15 mouse cellular contexts compared by ENCODE assay signal in genomic region chr15:56451881-56452280, GRCm38 (mm10).
DNase-seq lines count a peak whose midpoint lies in the region; ATAC-seq lines count a peak whose summit lies in the region.
"Had no signal": no experiment of that assay in that cellular context is flagged by ENCODE, and none has a peak within 500 bp of the region (broad histone marks: within the 10 kb centered on the region; RNA-seq: fewer than 3 reads in every experiment).

No protein-coding gene starts in this region.

- no peak overlapping the region for H3K4me3 ChIP-seq in midbrain, embryonic 11.5 days (ENCODE audit: low read depth, low read length)
- no peak overlapping the region for H3K4me3 ChIP-seq in midbrain, embryonic 14.5 days (replicated peaks; ENCODE audit: low read depth, low read length)
- H3K4me3 ChIP-seq: heart, embryonic 12.5 days had no signal

- no peaks in the 10 kb centered on the region for H3K9me3 ChIP-seq in midbrain, embryonic 11.5 days (ENCODE audit: control insufficient read depth, low read length)
- no peaks in the 10 kb centered on the region for H3K9me3 ChIP-seq in midbrain, embryonic 14.5 days (ENCODE audit: control insufficient read depth, low read length)
- H3K9me3 ChIP-seq: heart, embryonic 12.5 days had no signal

- no peaks in the 10 kb centered on the region for H3K4me1 ChIP-seq in midbrain, embryonic 11.5 days (ENCODE audit: control insufficient read depth, insufficient read depth, low read length)
- H3K4me1 ChIP-seq in midbrain, embryonic 14.5 days (ENCODE audit: control insufficient read depth, insufficient read depth, low read length): no peaks in the 10 kb centered on the region
- H3K4me1 ChIP-seq: heart, embryonic 12.5 days had no signal

- intact Hi-C loops in gastrocnemius, postnatal 14 days (cut with DNase I; ENCODE audit: low total_unique reads): no loop called here

- H3K9ac ChIP-seq in midbrain, embryonic 11.5 days (ENCODE audit: low read length): no peak overlapping the region
- no peak overlapping the region for H3K9ac ChIP-seq in midbrain, embryonic 14.5 days (replicated peaks; ENCODE audit: low read length)
- H3K9ac ChIP-seq: heart, embryonic 12.5 days had no signal

- 87% methylated on average over 4 of the region's 4 CpGs for WGBS in midbrain, embryonic 11.5 days
- 79% methylated on average over 4 of the region's 4 CpGs for WGBS in midbrain, embryonic 14.5 days

- peak; percentile 1 to 6 for DNase-seq in frontal cortex, adult 2 months (ENCODE audit: extremely low spot score in 1 of 2, low spot score in 1 of 2)
- DNase-seq in frontal cortex, postnatal 25 days (ENCODE audit: low spot score in 2 of 2): no peak
- DNase-seq in midbrain, embryonic 11.5 days (ENCODE audit: low spot score, missing footprints): peak; percentile 28
- no peak for DNase-seq in midbrain, embryonic 14.5 days
- DNase-seq in layer of hippocampus, adult 8-10 months (ENCODE audit: low spot score in 2 of 2): peak; percentile 2 to 5
- peak; percentile 38 for DNase-seq in lung, postnatal 25 days (ENCODE audit: low spot score)
- DNase-seq in thymus, postnatal 14 days: no peak
- no peak for DNase-seq in gastrocnemius, postnatal 14 days
- DNase-seq: adrenal gland, postnatal 10 days; heart, postnatal 4 days; liver; thymus, postnatal 25 days had no signal

- no peaks in the 10 kb centered on the region for H3K36me3 ChIP-seq in midbrain, embryonic 11.5 days (ENCODE audit: control insufficient read depth, insufficient read depth, low read length)
- no peaks in the 10 kb centered on the region for H3K36me3 ChIP-seq in midbrain, embryonic 14.5 days (ENCODE audit: control insufficient read depth, insufficient read depth, low read length)
- H3K36me3 ChIP-seq: heart, embryonic 12.5 days had no signal

- no peak overlapping the region for H3K27ac ChIP-seq in midbrain, embryonic 11.5 days (ENCODE audit: low read depth, low read length)
- no peak overlapping the region for H3K27ac ChIP-seq in midbrain, embryonic 14.5 days (replicated peaks; ENCODE audit: low read depth, low read length)
- H3K27ac ChIP-seq: macrophage had no signal

- no peak overlapping the region for H3K4me2 ChIP-seq in midbrain, embryonic 11.5 days
- no peak overlapping the region for H3K4me2 ChIP-seq in midbrain, embryonic 14.5 days (ENCODE audit: low read length)
- H3K4me2 ChIP-seq: heart, embryonic 12.5 days had no signal

- no peaks in the 10 kb centered on the region for H3K27me3 ChIP-seq in midbrain, embryonic 11.5 days (ENCODE audit: control insufficient read depth, insufficient read depth, low read length)
- H3K27me3 ChIP-seq in midbrain, embryonic 14.5 days (ENCODE audit: control insufficient read depth, insufficient read depth, low read length): no peaks in the 10 kb centered on the region
- H3K27me3 ChIP-seq: heart, embryonic 12.5 days had no signal

- no peak for ATAC-seq in midbrain, embryonic 11.5 days (ENCODE audit: low FRiP score)
- ATAC-seq in midbrain, embryonic 14.5 days (ENCODE audit: low FRiP score, low TSS enrichment): no peak
- ATAC-seq: inflammation-experienced regulatory T-cells, adult 6 months had no signal

Comparison
In these comparisons a context has a peak if more than half of its experiments do, and no peak if none do; other contexts are left out.
1. DNase-seq: peak in frontal cortex, adult 2 months (2 of 2), midbrain, embryonic 11.5 days (single experiment), layer of hippocampus, adult 8-10 months (2 of 2) and lung, postnatal 25 days (single experiment); none in frontal cortex, postnatal 25 days (0 of 2), midbrain, embryonic 14.5 days (single experiment), thymus, postnatal 14 days (single experiment) and gastrocnemius, postnatal 14 days (single experiment).